Mouse (Mus musculus): ENCODE results near the gene Relt.

- peak; percentile 76; the same call in 1 of the 2 replicates for TF ChIP-seq CTCF (IDR thresholded peaks at IDR 0.05; ENCODE audit: borderline replicate concordance, insufficient read depth, low read length)
- TF ChIP-seq POLR2A (IDR thresholded peaks at IDR 0.05; ENCODE audit: low read depth, low read length) = peak; percentile 91
Observed at GRCm38 (mm10) chr7:100862828-100863638, at the start of gene Relt.
